Mouse (Mus musculus) cerebellum, adult 2 months (tissue): ENCODE measurements at regions not wholly inside any gene's neighbourhood (a gene's known extent, or its start where the extent isn't known, plus 50 kb on each side); places are given as distances from the start of the nearest gene placed in this dataset.

Experiments
- DNase-seq, 2 experiments: peaks; one replicate each; pipeline ENCODE4 v3.0.0; 2021
- H3K27ac ChIP-seq: fragments of 200-500 bp; 2 replicates; pipeline ENCODE4 v1.5.1; 2012; ENCODE audit warnings: low read length, control low read depth, inconsistent platforms; ENCODE audit not compliant: insufficient read depth
- H3K27me3 ChIP-seq: fragments of 200-500 bp; 2 replicates; pipeline ENCODE4 v1.6.1; 2012; ENCODE audit warnings: inconsistent platforms, mild to moderate bottlenecking, low read length, moderate library complexity; ENCODE audit not compliant: control insufficient read depth, insufficient read depth
- H3K4me1 ChIP-seq: fragments of 200-500 bp; 2 replicates; pipeline ENCODE4 v1.6.1; 2011; ENCODE audit warnings: low read length; ENCODE audit not compliant: control insufficient read depth, insufficient read depth
- H3K4me3 ChIP-seq: fragments of 200-500 bp; replicated peaks from 2 replicates; pipeline ENCODE3; 2011; ENCODE audit warnings: mild to moderate bottlenecking, low read depth, low read length, control low read depth; ENCODE audit not compliant: insufficient read depth
- CTCF ChIP-seq: fragments of 200-500 bp; IDR thresholded peaks from 2 replicates; pipeline ENCODE4 v1.5.1; 2011; ENCODE audit warnings: low read depth, mild to moderate bottlenecking, control low read depth, low read length, moderate library complexity, borderline replicate concordance; ENCODE audit not compliant: insufficient read depth
- POLR2A ChIP-seq: fragments of 200-500 bp; IDR thresholded peaks from 2 replicates; pipeline ENCODE4 v1.6.1; 2011; ENCODE audit warnings: low read length, control low read depth, borderline replicate concordance; ENCODE audit not compliant: insufficient read depth
- WGBS: fragments of 180-500 bp; shearing (Covaris S2); methylation state at CpG from one replicate; pipeline ENCODE4 v1.1.7; 2018; 5-methylcytosine and 5-hydroxymethylcytosine counted together

DNA sequence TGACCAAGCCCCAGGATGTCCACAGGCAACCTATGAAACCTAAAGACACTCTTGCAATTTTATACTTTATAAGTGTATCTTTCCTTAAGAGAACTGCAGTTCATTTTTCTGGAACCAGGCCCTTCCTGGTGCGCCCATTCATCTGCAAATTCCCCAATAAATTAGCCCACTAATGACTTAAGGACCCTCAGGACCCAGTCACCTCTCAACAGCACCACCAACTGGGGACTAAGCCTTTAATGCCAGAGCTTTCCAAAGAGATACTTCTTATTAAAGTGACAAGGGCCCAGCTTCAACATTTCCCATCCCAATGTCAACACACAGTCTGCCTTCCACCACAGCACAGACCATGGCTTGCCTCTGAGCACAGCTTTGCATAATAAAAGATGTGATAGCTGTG is 237.6 kb upstream of the Pabpc6 start:
- H3K4me1 ChIP-seq: peaks cover 11% of the 10 kb centered on the region
- H3K27ac ChIP-seq: no peak overlapping the region
- 93% methylated on average over 1 of the region's 1 CpGs for WGBS

DNA sequence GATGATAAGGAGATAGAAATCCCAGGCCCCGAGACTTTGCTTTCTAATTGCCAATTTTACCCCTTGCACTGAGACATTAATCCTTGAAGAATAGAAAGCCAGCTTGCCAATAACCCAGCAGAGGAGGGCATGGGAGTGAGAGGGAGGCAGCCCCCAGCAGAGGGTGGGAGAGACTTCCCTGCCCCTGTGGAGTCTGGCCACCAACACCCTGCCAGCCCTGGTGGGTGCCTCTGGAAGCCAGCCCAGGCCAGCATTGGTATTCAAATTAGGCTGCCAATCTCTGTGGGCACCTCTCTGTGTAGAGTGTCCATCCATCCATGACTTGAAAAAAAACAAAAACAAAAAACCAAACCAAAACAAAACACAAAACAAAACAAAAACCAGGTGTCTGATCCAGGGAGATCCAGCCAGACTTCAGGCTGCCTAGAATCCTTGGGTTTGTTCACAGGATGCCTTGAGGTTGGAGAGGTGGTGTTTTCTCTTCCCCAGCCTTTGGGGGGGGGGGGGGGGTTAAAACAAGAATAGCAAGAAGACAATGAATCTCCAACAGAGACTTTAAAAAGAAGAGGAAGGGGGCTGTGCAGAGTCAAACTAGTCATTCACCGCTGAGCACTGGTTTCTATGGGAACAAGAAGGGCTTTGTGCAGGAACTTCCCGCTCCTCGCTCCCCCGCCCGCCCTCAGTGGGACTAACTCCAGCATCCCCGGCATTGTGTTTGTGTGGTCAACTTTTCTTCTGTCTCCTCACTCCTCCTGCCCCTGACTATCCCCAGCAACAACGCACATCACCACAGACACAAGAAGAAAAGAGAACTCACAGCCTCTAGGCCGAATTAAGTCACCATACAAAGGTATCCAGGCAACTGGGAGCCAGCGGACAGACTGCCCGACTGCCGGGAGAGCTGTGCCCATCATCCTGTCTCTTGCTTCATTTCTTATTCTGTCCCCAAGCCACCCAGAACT is 236.3 kb upstream of the Pabpc6 start:
- TF ChIP-seq POLR2A (no peak), CTCF (no peak)
- WGBS: 19% methylated on average over 12 of the region's 12 CpGs
- Histone ChIP-seq H3K27ac (peak overlapping the region; percentile 67; the same call in 1 of the 2 replicates), H3K27me3 (no peaks in the 10 kb centered on the region; the same call in 1 of the 2 replicates), H3K4me1 (peaks cover 9% of the 10 kb centered on the region), H3K4me3 (no peak overlapping the region)
- peak; percentile 32 to 58 for DNase-seq

More for the DNA sequence above, 237.6 kb upstream of the Pabpc6 start:
- Histone ChIP-seq H3K4me3 (no peak overlapping the region), H3K27me3 (no peaks in the 10 kb centered on the region; the same call in 1 of the 2 replicates)
- DNase-seq: no peak
- TF ChIP-seq POLR2A (no peak), CTCF (no peak)

DNA sequence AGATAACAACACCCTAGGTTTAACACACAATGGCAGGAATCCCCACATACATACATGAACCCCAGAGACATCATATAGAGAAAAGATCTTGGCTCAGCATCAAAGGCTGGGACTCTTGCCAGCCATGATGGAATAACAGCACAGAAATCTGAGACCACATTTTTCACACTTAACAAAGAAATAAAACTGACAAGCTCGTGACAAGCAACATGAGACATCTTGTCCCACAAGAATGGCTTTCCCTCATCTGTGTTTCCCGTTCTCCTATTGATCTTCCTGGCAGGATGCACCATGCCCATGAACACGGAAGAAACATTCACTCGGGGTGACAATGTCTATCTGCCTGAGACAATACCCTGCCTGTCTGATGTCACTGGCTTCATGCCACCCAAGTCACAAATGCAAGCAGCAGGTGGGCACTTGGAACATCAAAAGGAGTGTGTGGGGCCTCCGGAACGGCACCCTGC is 235.0 kb upstream of the Pabpc6 start:
- peaks cover 9% of the 10 kb centered on the region for H3K4me1 ChIP-seq
- no peak overlapping the region for H3K27ac ChIP-seq
- DNase-seq: peak in 1 of 2 experiments; percentile 10
- no peak for TF ChIP-seq CTCF
- TF ChIP-seq POLR2A: no peak
- H3K4me3 ChIP-seq: no peak overlapping the region
- H3K27me3 ChIP-seq: no peaks in the 10 kb centered on the region; the same call in 1 of the 2 replicates
- 35% methylated on average over 6 of the region's 6 CpGs for WGBS

DNA sequence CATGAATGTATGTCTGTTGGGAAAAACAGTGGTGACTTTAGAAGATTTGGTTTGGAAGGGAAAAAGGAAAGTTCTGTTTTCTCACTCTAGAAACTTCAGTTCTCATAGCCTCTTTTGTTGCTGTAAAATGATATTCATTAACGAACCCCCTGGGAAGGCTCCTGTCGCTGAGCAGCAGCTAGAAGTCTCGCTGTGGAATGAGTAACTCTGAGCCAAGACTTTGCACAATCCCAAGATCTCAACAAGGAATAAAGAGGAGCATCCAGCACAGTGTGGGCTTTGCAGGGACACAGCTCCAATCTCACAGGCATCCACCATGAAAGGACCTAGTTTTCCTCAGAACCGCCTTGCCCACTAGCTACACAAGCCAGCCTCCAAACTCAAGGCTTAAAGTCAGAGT is 233.8 kb upstream of the Pabpc6 start:
- DNase-seq: peak in 1 of 2 experiments; percentile 21
- 66% methylated on average over 4 of the region's 4 CpGs for WGBS

DNA sequence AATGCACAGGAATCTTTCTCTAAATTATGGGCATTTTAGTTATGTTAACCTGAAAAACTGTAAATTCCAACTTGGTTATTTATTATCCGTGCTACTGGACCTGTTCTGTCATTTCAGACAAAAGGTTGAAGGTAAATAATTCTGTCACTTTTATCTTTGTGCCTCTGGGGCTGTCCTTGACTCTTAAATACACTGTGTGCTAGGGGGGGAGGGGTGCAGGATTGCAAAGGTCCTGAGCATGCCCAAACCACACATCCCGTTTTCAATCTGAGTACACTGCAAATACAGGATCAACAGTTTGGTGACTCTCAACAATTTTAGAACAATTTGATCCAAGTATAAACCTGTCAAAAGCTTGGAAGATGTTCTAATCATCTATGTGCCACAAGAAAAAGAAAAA is 227.4 kb upstream of the Pabpc6 start:
- H3K27ac ChIP-seq: no peak overlapping the region
- 56% methylated on average over 2 of the region's 2 CpGs for WGBS
- TF ChIP-seq POLR2A: no peak
- TF ChIP-seq CTCF: no peak

More for the DNA sequence above, 233.8 kb upstream of the Pabpc6 start:
- TF ChIP-seq CTCF (no peak), POLR2A (no peak)
- H3K4me3 ChIP-seq: no peak overlapping the region
- no peaks in the 10 kb centered on the region; the same call in 1 of the 2 replicates for H3K27me3 ChIP-seq
- H3K27ac ChIP-seq: no peak overlapping the region
- peaks cover 9% of the 10 kb centered on the region for H3K4me1 ChIP-seq

DNA sequence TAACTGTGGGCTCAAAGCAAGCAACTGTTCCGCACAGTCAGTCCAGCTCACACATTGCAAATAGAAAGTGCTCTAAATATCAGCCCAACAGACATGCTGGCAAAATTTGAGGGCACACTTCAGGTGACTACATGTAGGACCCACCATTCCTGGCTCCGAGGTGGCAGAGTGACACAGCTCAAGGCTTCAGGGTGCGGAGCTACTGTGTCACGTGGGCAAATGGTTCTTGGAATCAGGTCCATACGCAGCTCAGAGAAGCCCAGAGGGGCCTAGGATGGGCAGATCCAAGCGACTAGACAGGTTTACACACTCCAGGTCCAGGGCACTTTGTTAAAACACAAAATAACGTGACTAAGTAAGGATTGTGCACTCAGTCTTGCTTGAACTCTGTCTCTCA is 226.2 kb upstream of the Pabpc6 start:
- DNase-seq: no peak
- Histone ChIP-seq H3K27ac (no peak overlapping the region), H3K27me3 (no peaks in the 10 kb centered on the region), H3K4me1 (no peaks in the 10 kb centered on the region), H3K4me3 (no peak overlapping the region)
- WGBS: 92% methylated on average over 7 of the region's 7 CpGs
- TF ChIP-seq POLR2A: no peak
- no peak for TF ChIP-seq CTCF

More for the DNA sequence above, 227.4 kb upstream of the Pabpc6 start:
- H3K4me1 ChIP-seq: no peaks in the 10 kb centered on the region
- no peak overlapping the region for H3K4me3 ChIP-seq
- H3K27me3 ChIP-seq: no peaks in the 10 kb centered on the region
- no peak for DNase-seq

DNA sequence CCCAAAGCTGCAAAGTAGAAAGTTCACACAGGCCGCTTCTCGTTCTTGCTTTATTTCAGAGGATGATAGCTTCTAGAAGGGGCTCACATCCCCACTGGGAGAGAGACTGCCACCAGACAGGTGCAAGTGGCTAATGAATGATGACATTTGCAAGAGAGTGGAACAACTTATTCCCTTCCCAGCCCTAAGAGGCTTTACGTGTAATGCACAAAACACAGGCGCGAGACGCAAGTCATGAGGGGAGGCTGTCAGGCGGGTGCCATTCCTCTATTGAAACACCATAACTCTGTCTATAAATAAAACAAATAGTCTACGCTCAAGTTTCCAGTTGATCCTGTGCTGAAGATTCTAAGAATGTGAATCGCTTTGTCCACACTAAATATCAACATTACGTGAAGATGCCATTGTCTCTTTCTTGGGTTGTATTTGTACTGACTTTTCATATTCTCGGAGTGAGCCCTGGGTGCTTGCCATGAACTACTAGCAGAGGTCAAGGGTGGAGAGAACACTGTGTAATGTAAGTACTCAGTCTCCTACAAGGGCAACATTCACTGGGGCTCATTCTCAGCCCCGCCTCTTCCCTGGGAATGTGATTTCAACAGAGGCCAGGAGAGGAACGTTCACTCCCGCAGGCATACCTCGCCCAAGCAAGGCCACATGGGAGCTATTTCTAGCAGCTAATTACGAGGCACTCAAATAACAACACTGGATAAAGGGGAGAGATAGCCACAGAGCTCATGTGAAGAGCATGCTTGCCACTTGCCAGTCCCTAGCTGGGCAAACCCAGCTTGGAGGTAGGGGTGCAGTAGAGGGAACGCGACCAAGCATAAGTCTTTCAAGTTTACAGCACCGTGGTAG is 225.5 kb upstream of the Pabpc6 start:
- H3K27me3 ChIP-seq: no peaks in the 10 kb centered on the region
- H3K4me1 ChIP-seq: no peaks in the 10 kb centered on the region
- DNase-seq: no peak
- TF ChIP-seq POLR2A (no peak), CTCF (no peak)
- H3K4me3 ChIP-seq: no peak overlapping the region
- WGBS: 81% methylated on average over 19 of the region's 19 CpGs
- H3K27ac ChIP-seq: no peak overlapping the region
